Mouse (Mus musculus): ENCODE measurements around the gene Poc5. TPM values are rescaled to one million over a fixed set of nuclear protein-coding genes. Genes with fewer than 3 reads are reported as not detected.

Gene Poc5
- polyA plus RNA-seq, 1 experiment from 2014 or later: 24.2 TPM

DNA sequence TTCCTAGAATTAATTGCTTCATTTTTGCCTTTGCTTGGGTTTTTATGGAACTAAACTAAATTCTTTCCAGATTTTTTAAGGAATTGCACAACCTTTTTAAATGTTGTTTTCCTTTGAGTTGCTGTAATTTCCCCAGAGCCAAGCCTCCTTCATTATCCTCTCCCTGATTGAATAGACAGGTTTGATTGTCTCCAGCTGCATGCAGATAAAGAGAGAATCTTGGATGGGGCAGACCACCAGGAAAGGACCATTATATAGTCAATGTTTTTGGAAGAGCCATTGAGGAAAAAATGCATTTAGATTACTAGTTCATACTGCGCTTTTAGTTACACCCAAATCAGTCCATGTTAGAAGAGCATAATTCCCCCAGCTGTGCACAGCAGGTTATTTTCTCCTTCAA lies 20.7 kb downstream of the Poc5 start:
- Histone ChIP-seq H3K27ac (no peak overlapping the region), H3K9ac (no peak overlapping the region), H3K4me1 (replicated peaks) (no peaks in the 10 kb centered on the region), H3K4me2 (no peak overlapping the region), H3K9me3 (no peaks in the 10 kb centered on the region), H3K4me3 (no peak overlapping the region), H3K27me3 (no peaks in the 10 kb centered on the region), H3K36me3 (peaks cover 69% of the 10 kb centered on the region)
- ATAC-seq (ENCODE audit: low FRiP score): no peak
- 78% methylated on average over 1 of the region's 1 CpGs for WGBS

- Histone ChIP-seq H3K9ac (no peak overlapping the region), H3K27ac (no peak overlapping the region), H3K27me3 (no peaks in the 10 kb centered on the region), H3K4me2 (no peak overlapping the region), H3K36me3 (peaks cover 73% of the 10 kb centered on the region), H3K4me3 (no peak overlapping the region), H3K9me3 (no peaks in the 10 kb centered on the region), H3K4me1 (replicated peaks) (no peaks in the 10 kb centered on the region)
- ATAC-seq (ENCODE audit: low FRiP score): no peak
- 93% methylated on average over 6 of the region's 6 CpGs for WGBS
These were observed 26.3 kb downstream of the Poc5 start for GRCm38 (mm10) chr13:96414384-96414783.

- no peak overlapping the region for H3K4me2 ChIP-seq
- ATAC-seq (ENCODE audit: low FRiP score): no peak
- H3K36me3 ChIP-seq: peaks cover 64% of the 10 kb centered on the region
- WGBS: 97% methylated on average over 8 of the region's 8 CpGs
- no peaks in the 10 kb centered on the region for H3K4me1 ChIP-seq (replicated peaks)
- no peaks in the 10 kb centered on the region for H3K27me3 ChIP-seq
- H3K27ac ChIP-seq: no peak overlapping the region
- H3K4me3 ChIP-seq: no peak overlapping the region
- H3K9me3 ChIP-seq: no peaks in the 10 kb centered on the region
- H3K9ac ChIP-seq: no peak overlapping the region
These were observed 28.3 kb downstream of the Poc5 start for GRCm38 (mm10) chr13:96416380-96416779.

DNA sequence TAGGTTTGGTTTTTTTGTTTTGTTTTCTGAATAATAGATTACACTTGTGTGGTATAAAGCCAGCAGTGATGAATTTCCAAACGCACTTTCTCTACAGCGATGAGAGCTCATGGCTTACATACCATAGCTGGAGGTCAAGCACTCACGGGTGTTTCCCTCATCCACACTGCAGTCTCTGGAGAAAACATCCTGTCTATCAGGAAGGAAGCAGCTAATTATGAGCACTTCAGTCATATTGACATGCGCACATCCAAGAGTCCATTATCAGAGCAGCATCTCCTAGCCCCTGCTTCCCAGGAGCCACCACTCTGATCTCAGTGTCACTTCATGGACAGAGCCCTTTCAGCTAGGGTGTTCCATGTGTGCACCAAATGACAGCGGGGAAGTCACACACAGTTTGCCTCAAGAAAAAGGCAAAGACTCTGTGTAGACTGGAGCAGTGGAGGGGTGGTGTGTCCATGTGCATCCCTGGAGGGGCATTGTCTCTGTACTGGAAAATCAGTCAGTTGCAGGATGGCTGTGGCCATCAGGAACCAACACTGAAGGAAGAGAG lies 29.2 kb downstream of the Poc5 start:
- Histone ChIP-seq H3K27ac (no peak overlapping the region), H3K36me3 (peaks cover 59% of the 10 kb centered on the region)
- WGBS: 85% methylated on average over 5 of the region's 5 CpGs

GRCm38 (mm10) chr13:96418487-96418886 lies 30.4 kb downstream of the Poc5 start:
- WGBS: 92% methylated on average over 4 of the region's 4 CpGs
- H3K9ac ChIP-seq: no peak overlapping the region
- H3K4me3 ChIP-seq: no peak overlapping the region
- H3K9me3 ChIP-seq: no peaks in the 10 kb centered on the region
- no peak overlapping the region for H3K27ac ChIP-seq
- ATAC-seq (ENCODE audit: low FRiP score): no peak
- peaks cover 52% of the 10 kb centered on the region for H3K36me3 ChIP-seq
- no peak overlapping the region for H3K4me2 ChIP-seq
- no peaks in the 10 kb centered on the region for H3K4me1 ChIP-seq (replicated peaks)
- no peaks in the 10 kb centered on the region for H3K27me3 ChIP-seq

More for the DNA sequence above, 29.2 kb downstream of the Poc5 start:
- Histone ChIP-seq H3K9ac (no peak overlapping the region), H3K9me3 (no peaks in the 10 kb centered on the region), H3K27me3 (no peaks in the 10 kb centered on the region), H3K4me2 (no peak overlapping the region), H3K4me3 (no peak overlapping the region), H3K4me1 (replicated peaks) (no peaks in the 10 kb centered on the region)
- no peak for ATAC-seq (ENCODE audit: low FRiP score)

DNA sequence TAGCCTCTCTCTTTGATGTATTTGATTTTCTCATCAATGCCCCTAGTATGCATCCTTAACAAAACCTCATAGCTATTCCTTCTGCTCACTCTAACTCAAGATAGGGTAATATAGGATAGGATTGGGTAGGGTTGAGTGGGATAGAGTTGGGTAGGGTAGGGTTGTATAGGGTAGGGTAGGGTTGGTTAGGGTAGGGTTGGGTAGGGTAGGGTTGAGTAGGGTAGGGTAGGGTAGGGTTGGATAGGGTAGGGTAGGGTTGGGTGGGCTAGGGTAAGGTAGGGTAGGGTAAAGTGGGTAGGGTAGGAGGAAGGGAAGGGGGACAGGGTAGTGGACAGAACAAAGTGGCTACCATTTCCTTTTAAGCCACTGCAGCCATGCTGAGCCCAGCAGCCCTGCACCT lies 33.1 kb downstream of the Poc5 start:
- H3K4me2 ChIP-seq: no peak overlapping the region
- H3K27me3 ChIP-seq: no peaks in the 10 kb centered on the region
- no peak overlapping the region for H3K27ac ChIP-seq
- no peak overlapping the region for H3K4me3 ChIP-seq
- no peak overlapping the region for H3K9ac ChIP-seq
- H3K9me3 ChIP-seq: no peaks in the 10 kb centered on the region
- 0 out of 2 replicates have a peak, but pooled peaks cover 6% of the 10 kb centered on the region for H3K4me1 ChIP-seq (replicated peaks)
- H3K36me3 ChIP-seq: peaks cover 26% of the 10 kb centered on the region
- ATAC-seq (ENCODE audit: low FRiP score): no peak

DNA sequence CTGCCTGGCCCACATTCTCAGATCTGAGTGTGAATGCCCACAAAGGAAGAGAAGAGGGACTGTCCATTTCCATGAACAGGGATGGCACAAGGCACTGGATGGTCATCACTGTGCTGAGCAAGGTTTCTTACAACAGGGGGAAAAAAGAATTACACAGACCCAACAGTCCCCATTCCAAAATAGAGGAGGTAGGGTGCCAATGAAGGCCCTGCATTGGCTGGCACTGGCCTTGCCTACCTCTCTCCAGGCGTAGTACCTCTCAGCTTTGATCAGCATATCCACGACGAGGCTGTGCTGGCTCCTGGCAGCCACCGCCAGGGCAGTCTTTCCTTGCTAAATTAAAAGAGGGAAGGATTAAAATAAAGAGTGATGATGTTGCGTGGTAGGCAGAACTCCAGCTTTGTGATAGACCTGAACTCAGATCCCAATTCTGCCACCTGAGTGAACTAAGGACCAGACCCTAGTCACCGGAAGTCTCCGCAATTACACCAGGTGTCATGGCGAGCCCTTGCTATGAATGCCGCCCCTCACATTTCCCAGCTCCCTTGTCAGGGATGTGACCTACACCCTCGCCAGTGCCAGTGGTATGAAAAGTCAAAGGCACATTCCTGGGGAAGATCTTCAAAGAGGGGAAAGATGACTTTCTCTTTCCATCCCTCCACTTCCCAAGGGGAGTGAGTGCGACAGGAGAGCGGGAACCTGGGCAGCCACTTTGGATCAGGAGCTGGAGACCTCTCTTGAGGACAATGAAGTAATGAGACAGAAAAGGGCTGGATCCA lies 36.6 kb downstream of the Poc5 start:
- ATAC-seq (ENCODE audit: low FRiP score): no peak
- no peak overlapping the region for H3K4me2 ChIP-seq
- WGBS: 92% methylated on average over 12 of the region's 12 CpGs

GRCm38 (mm10) chr13:96426044-96426443 lies 38.0 kb downstream of the Poc5 start:
- ATAC-seq (ENCODE audit: low FRiP score): no peak; the same call in 1 of the 2 replicates
- no peak overlapping the region for H3K27ac ChIP-seq

More for the DNA sequence above, 36.6 kb downstream of the Poc5 start:
- H3K27me3 ChIP-seq: no peaks in the 10 kb centered on the region
- 0 out of 2 replicates have a peak, but pooled peaks cover 8% of the 10 kb centered on the region for H3K4me1 ChIP-seq (replicated peaks)
- no peak overlapping the region for H3K27ac ChIP-seq
- no peak overlapping the region for H3K9ac ChIP-seq
- no peaks in the 10 kb centered on the region for H3K9me3 ChIP-seq
- H3K36me3 ChIP-seq: 0 out of 2 replicates have a peak, but pooled peaks cover 3% of the 10 kb centered on the region
- no peak overlapping the region for H3K4me3 ChIP-seq

DNA sequence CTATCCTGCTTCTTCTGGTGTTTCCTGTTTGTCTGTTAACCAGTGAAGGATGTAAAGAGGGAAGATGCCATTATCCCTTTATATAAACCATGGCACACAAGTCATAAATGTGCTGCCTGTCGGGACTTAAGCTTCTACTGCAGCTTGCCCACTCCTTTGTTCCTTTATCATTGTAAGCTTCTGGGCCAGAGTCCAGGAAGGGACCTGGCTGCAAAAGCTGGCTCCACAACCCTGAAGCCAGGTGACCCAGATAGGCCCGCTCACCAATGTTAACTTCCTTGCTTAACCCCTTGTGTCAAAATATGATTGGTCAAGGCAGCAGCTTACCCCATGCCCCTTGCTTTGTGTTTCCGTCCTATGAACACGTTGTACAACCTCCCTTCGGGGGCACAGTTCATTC lies 40.4 kb downstream of the Poc5 start:
- Histone ChIP-seq H3K4me2 (no peak overlapping the region), H3K36me3 (no peaks in the 10 kb centered on the region), H3K27me3 (no peaks in the 10 kb centered on the region), H3K27ac (no peak overlapping the region), H3K4me1 (replicated peaks) (0 out of 2 replicates have a peak, but pooled peaks cover 8% of the 10 kb centered on the region), H3K4me3 (no peak overlapping the region), H3K9ac (no peak overlapping the region), H3K9me3 (no peaks in the 10 kb centered on the region)
- ATAC-seq (ENCODE audit: low FRiP score): no peak
- 85% methylated on average over 5 of the region's 5 CpGs for WGBS

More at GRCm38 (mm10) chr13:96426044-96426443, 38.0 kb downstream of the Poc5 start:
- 48% methylated on average over 3 of the region's 3 CpGs for WGBS
- Histone ChIP-seq H3K9me3 (no peaks in the 10 kb centered on the region), H3K4me1 (replicated peaks) (0 out of 2 replicates have a peak, but pooled peaks cover 8% of the 10 kb centered on the region), H3K36me3 (no peaks in the 10 kb centered on the region), H3K27me3 (no peaks in the 10 kb centered on the region), H3K9ac (no peak overlapping the region), H3K4me3 (no peak overlapping the region), H3K4me2 (no peak overlapping the region)

- no peaks in the 10 kb centered on the region for H3K36me3 ChIP-seq
- no peak overlapping the region for H3K27ac ChIP-seq
- no peaks in the 10 kb centered on the region for H3K27me3 ChIP-seq
- H3K9ac ChIP-seq: no peak overlapping the region
- no peaks in the 10 kb centered on the region for H3K4me1 ChIP-seq (replicated peaks)
- no peak overlapping the region for H3K4me2 ChIP-seq
- no peak overlapping the region for H3K4me3 ChIP-seq
- WGBS: 44% methylated on average over 12 of the region's 12 CpGs
- no peaks in the 10 kb centered on the region for H3K9me3 ChIP-seq
- ATAC-seq (ENCODE audit: low FRiP score): peak; percentile 74
These were observed 43.6 kb downstream of the Poc5 start for GRCm38 (mm10) chr13:96431595-96432156.

DNA sequence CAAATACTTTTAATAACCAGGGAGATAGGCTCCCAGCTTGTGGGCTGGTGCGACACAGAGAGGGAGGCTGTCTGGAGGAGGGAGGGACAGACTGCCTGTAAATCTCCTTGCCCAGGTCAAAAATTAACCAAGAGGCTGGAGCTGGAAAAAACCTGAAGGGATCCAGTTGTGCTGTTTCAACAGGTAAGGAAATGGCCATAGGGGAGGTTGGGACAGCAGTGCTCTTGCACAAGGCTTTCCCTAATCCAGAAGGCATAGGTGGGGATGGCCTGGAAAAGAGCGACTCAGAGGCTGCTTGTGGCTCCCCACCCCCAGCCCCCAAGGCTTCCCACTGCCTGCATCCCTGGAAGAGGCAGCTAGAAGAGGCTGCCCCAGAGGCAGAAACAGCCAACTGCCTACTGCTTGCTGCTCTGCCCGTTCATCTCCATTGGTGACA lies 44.3 kb downstream of the Poc5 start:
- no peak for ATAC-seq (ENCODE audit: low FRiP score)
- H3K27me3 ChIP-seq: no peaks in the 10 kb centered on the region
- no peaks in the 10 kb centered on the region for H3K36me3 ChIP-seq
- 50% methylated on average over 3 of the region's 3 CpGs for WGBS
- H3K9ac ChIP-seq: no peak overlapping the region
- no peak overlapping the region for H3K4me3 ChIP-seq
- H3K27ac ChIP-seq: no peak overlapping the region
- no peaks in the 10 kb centered on the region for H3K4me1 ChIP-seq (replicated peaks)
- H3K9me3 ChIP-seq: no peaks in the 10 kb centered on the region
- H3K4me2 ChIP-seq: no peak overlapping the region

GRCm38 (mm10) chr13:96433041-96433440 lies 44.9 kb downstream of the Poc5 start:
- no peaks in the 10 kb centered on the region for H3K27me3 ChIP-seq
- H3K27ac ChIP-seq: no peak overlapping the region
- no peaks in the 10 kb centered on the region for H3K36me3 ChIP-seq
- no peak overlapping the region for H3K4me3 ChIP-seq
- H3K4me2 ChIP-seq: no peak overlapping the region
- H3K9me3 ChIP-seq: no peaks in the 10 kb centered on the region
- H3K4me1 ChIP-seq (replicated peaks): no peaks in the 10 kb centered on the region
- WGBS: 92% methylated on average over 6 of the region's 6 CpGs
- no peak for ATAC-seq (ENCODE audit: low FRiP score)
- no peak overlapping the region for H3K9ac ChIP-seq
